Mouse (Mus musculus) lung, embryonic 15.5 days (tissue): ENCODE data around the gene Med24. TPM values are rescaled to one million over a fixed set of nuclear protein-coding genes. Genes with fewer than 3 reads are reported as not detected.
A peak's percentile ranks its signal among the peaks of the same experiment; 100 is the strongest.
"Not testable (repeated sequence)": the region's sequence is repeated elsewhere in the genome, so short reads cannot be mapped to it uniquely, and the experiment has no call there.

Source experiments
- ATAC-seq: fragments of 200-750 bp; cut with Nextera tagmentation; 2 replicates; pipeline ENCODE4 v1.8.0; 2017; ENCODE audit warnings: moderate number of reproducible peaks, borderline replicate concordance; ENCODE audit not compliant: low FRiP score, low TSS enrichment; ENCODE audit errors: extremely low read depth
- H3K27ac ChIP-seq: fragments of 300-500 bp; sonication (generic); 2 replicates; pipeline ENCODE4 v1.5.1; 2015; ENCODE audit warnings: moderate library complexity, mild to moderate bottlenecking, inconsistent platforms
- H3K27me3 ChIP-seq: fragments of 300-500 bp; sonication (generic); 2 replicates; pipeline ENCODE4 v1.6.1; 2015; ENCODE audit warnings: inconsistent platforms
- H3K36me3 ChIP-seq: fragments of 300-500 bp; sonication (generic); 2 replicates; pipeline ENCODE4 v1.6.1; 2015; ENCODE audit warnings: inconsistent platforms
- H3K4me1 ChIP-seq: fragments of 300-500 bp; sonication (generic); 2 replicates; pipeline ENCODE4 v1.6.1; 2015; ENCODE audit warnings: inconsistent platforms
- H3K4me2 ChIP-seq: fragments of 300-500 bp; sonication (generic); 2 replicates; pipeline ENCODE4 v1.6.1; 2015; ENCODE audit warnings: inconsistent platforms, mild to moderate bottlenecking, moderate library complexity
- H3K4me3 ChIP-seq: fragments of 300-500 bp; sonication (generic); 2 replicates; pipeline ENCODE4 v1.5.1; 2015; ENCODE audit warnings: mild to moderate bottlenecking, inconsistent platforms
- H3K9ac ChIP-seq: fragments of 300-500 bp; sonication (generic); 2 replicates; pipeline ENCODE4 v1.6.1; 2015; ENCODE audit warnings: inconsistent platforms
- H3K9me3 ChIP-seq: fragments of 300-500 bp; sonication (generic); 2 replicates; pipeline ENCODE4 v1.6.1; 2016; ENCODE audit warnings: inconsistent platforms
- WGBS: fragments of 180-500 bp; shearing (Covaris S2); methylation state at CpG from one replicate; pipeline ENCODE4 v1.1.7; 2015; 5-methylcytosine and 5-hydroxymethylcytosine counted together
- polyA plus RNA-seq: library from polyadenylated mRNA; unstranded; fragments of >200 nt; fragmentation: Nextera tagmentation; extraction: Ambion mirVana; gene quantifications from 2 replicates; pipeline ENCODE4 v1.2.1, GENCODE M21; 2015

The Med24 gene
- polyA plus RNA-seq, 1 experiment from 2014 or later = 53.0 TPM

GRCm38 (mm10) chr11:98675829-98676363, 53.3 kb downstream of the Med24 start:
- Histone ChIP-seq H3K4me3 (no peak overlapping the region), H3K36me3 (no peaks in the 10 kb centered on the region), H3K27ac (no peak overlapping the region), H3K9ac (no peak overlapping the region), H3K27me3 (no peaks in the 10 kb centered on the region; the same call in 1 of the 2 replicates), H3K9me3 (no peaks in the 10 kb centered on the region), H3K4me2 (no peak overlapping the region), H3K4me1 (no peaks in the 10 kb centered on the region)
- ATAC-seq = no peak
- WGBS = 29% methylated on average over 7 of the region's 7 CpGs

GRCm38 (mm10) chr11:98673136-98673535, 56.1 kb downstream of the Med24 start:
- not testable (repeated sequence) for H3K9me3 ChIP-seq, H3K4me3 ChIP-seq, H3K27ac ChIP-seq, H3K4me1 ChIP-seq, H3K36me3 ChIP-seq, H3K4me2 ChIP-seq, H3K9ac ChIP-seq, H3K27me3 ChIP-seq
- ATAC-seq = peak; percentile 46; the same call in 1 of the 2 replicates
- 13% methylated on average over 7 of the region's 7 CpGs for WGBS

- H3K4me1 ChIP-seq = no peaks in the 10 kb centered on the region
- H3K36me3 ChIP-seq = no peaks in the 10 kb centered on the region
- H3K4me3 ChIP-seq = no peak overlapping the region
- no peak overlapping the region for H3K9ac ChIP-seq
- no peaks in the 10 kb centered on the region for H3K9me3 ChIP-seq
- H3K27me3 ChIP-seq = peaks cover 11% of the 10 kb centered on the region; the same call in 1 of the 2 replicates
- no peak for ATAC-seq
- WGBS = 72% methylated on average over 5 of the region's 5 CpGs
- no peak overlapping the region for H3K4me2 ChIP-seq
- no peak overlapping the region for H3K27ac ChIP-seq
Measured at GRCm38 (mm10) chr11:98672482-98672881, 56.8 kb downstream of the Med24 start.

GRCm38 (mm10) chr11:98671857-98672256, 57.4 kb downstream of the Med24 start:
- Histone ChIP-seq H3K36me3 (no peaks in the 10 kb centered on the region), H3K4me3 (no peak overlapping the region), H3K4me2 (no peak overlapping the region), H3K9ac (no peak overlapping the region), H3K27ac (no peak overlapping the region), H3K9me3 (no peaks in the 10 kb centered on the region), H3K4me1 (no peaks in the 10 kb centered on the region), H3K27me3 (peaks cover 14% of the 10 kb centered on the region; the same call in 1 of the 2 replicates)
- 55% methylated on average over 5 of the region's 5 CpGs for WGBS
- no peak for ATAC-seq

- no peak overlapping the region for H3K27ac ChIP-seq
- 64% methylated on average over 3 of the region's 3 CpGs for WGBS
- H3K4me1 ChIP-seq = no peaks in the 10 kb centered on the region
- no peaks in the 10 kb centered on the region for H3K36me3 ChIP-seq
- no peak overlapping the region for H3K4me2 ChIP-seq
- peaks cover 14% of the 10 kb centered on the region; the same call in 1 of the 2 replicates for H3K27me3 ChIP-seq
- H3K4me3 ChIP-seq = no peak overlapping the region
- H3K9ac ChIP-seq = no peak overlapping the region
- no peaks in the 10 kb centered on the region for H3K9me3 ChIP-seq
- ATAC-seq = no peak
Measured at GRCm38 (mm10) chr11:98671284-98671815, 57.9 kb downstream of the Med24 start.

- no peak overlapping the region for H3K4me3 ChIP-seq
- no peak overlapping the region for H3K4me2 ChIP-seq
- H3K9ac ChIP-seq = no peak overlapping the region
- no peaks in the 10 kb centered on the region for H3K4me1 ChIP-seq
- H3K27me3 ChIP-seq = peaks cover 14% of the 10 kb centered on the region; the same call in 1 of the 2 replicates
- no peaks in the 10 kb centered on the region for H3K9me3 ChIP-seq
- 47% methylated on average over 2 of the region's 2 CpGs for WGBS
- H3K27ac ChIP-seq = no peak overlapping the region
- H3K36me3 ChIP-seq = no peaks in the 10 kb centered on the region
- ATAC-seq = no peak
Measured at GRCm38 (mm10) chr11:98668984-98669383, 60.3 kb downstream of the Med24 start.

- no peak for ATAC-seq
- WGBS = 7% methylated on average over 4 of the region's 4 CpGs
Measured at GRCm38 (mm10) chr11:98664091-98664490, 65.1 kb downstream of the Med24 start, which contains the start of gene Gsdma. Gene Gsdma (plus strand): TSS chr11:98664351.

GRCm38 (mm10) chr11:98660517-98660916, 68.7 kb downstream of the Med24 start:
- Histone ChIP-seq H3K4me2 (no peak overlapping the region), H3K9ac (no peak overlapping the region), H3K27ac (no peak overlapping the region), H3K9me3 (no peaks in the 10 kb centered on the region), H3K4me3 (no peak overlapping the region), H3K36me3 (no peaks in the 10 kb centered on the region), H3K4me1 (no peaks in the 10 kb centered on the region), H3K27me3 (no peaks in the 10 kb centered on the region)
- whole genome bisulfite sequencing = 4% methylated on average over 6 of the region's 6 CpGs
- no peak for ATAC-seq

More at GRCm38 (mm10) chr11:98664091-98664490, 65.1 kb downstream of the Med24 start, which contains the start of gene Gsdma:
- Histone ChIP-seq H3K27ac (no peak within 1 kb of the TSS), H3K27me3 (peaks cover 14% of the 10 kb centered on the region; the same call in 1 of the 2 replicates), H3K4me3 (no peak within 1 kb of the TSS), H3K9ac (no peak within 1 kb of the TSS), H3K4me2 (no peak within 1 kb of the TSS), H3K9me3 (no peaks in the 10 kb centered on the region), H3K4me1 (no peaks in the 10 kb centered on the region), H3K36me3 (no peaks in the 10 kb centered on the region)

GRCm38 (mm10) chr11:98655076-98655475, 74.2 kb downstream of the Med24 start:
- not testable (repeated sequence) for H3K4me1 ChIP-seq, H3K4me2 ChIP-seq, H3K36me3 ChIP-seq, H3K27me3 ChIP-seq, H3K27ac ChIP-seq, H3K9ac ChIP-seq, H3K4me3 ChIP-seq, H3K9me3 ChIP-seq, ATAC-seq
- WGBS = 14% methylated on average over 7 of the region's 7 CpGs

Other genes with a start within 250 kb of the Med24 start
- 0.49 and 1.2 TPM in 2 replicates for gene Ikzf3, start 183.4 kb downstream of the Med24 start, polyA plus RNA-seq
- gene Zpbp2, start 178.3 kb downstream of the Med24 start, polyA plus RNA-seq = 0.14 TPM in 1 of 2 replicates, not detected in the other
- 54.6 and 55.2 TPM in 2 replicates for gene Ormdl3, start 142.1 kb downstream of the Med24 start, polyA plus RNA-seq
- not detected in 2 replicates for gene Lrrc3c, start 131.1 kb downstream of the Med24 start, polyA plus RNA-seq
- gene Gm12355, start 103.8 kb downstream of the Med24 start, polyA plus RNA-seq = 1.0 and 1.4 TPM in 2 replicates
- gene Gsdma3, start 103.1 kb downstream of the Med24 start, polyA plus RNA-seq = not detected in 2 replicates
- not detected in 2 replicates for gene Gsdma2, start 82.7 kb downstream of the Med24 start, polyA plus RNA-seq
- 0.06 TPM in 1 of 2 replicates, not detected in the other for gene Gsdma, start 65.1 kb downstream of the Med24 start, polyA plus RNA-seq
- 211 and 214 TPM in 2 replicates for gene Psmd3, start 46.9 kb downstream of the Med24 start, polyA plus RNA-seq
- not detected in 2 replicates for gene Csf3, start 28.2 kb downstream of the Med24 start, polyA plus RNA-seq
- gene Thra, start 11.2 kb upstream of the Med24 start, polyA plus RNA-seq = 35.6 and 35.8 TPM in 2 replicates
- 1.0 and 1.5 TPM in 2 replicates for gene Nr1d1, start 45.9 kb upstream of the Med24 start, polyA plus RNA-seq
- 21.1 and 21.2 TPM in 2 replicates for gene Msl1, start 66.1 kb upstream of the Med24 start, polyA plus RNA-seq
- 35.7 and 37.9 TPM in 2 replicates for gene Casc3, start 75.5 kb upstream of the Med24 start, polyA plus RNA-seq
- 0.86 and 1.4 TPM in 2 replicates for gene Rapgefl1, start 107.3 kb upstream of the Med24 start, polyA plus RNA-seq
- gene Wipf2, start 134.2 kb upstream of the Med24 start, polyA plus RNA-seq = 3.7 and 4.1 TPM in 2 replicates
- 41.3 and 42.5 TPM in 2 replicates for gene Cdc6, start 178.4 kb upstream of the Med24 start, polyA plus RNA-seq
- gene Rara, start 198.4 kb upstream of the Med24 start, polyA plus RNA-seq = 36.5 and 38.4 TPM in 2 replicates